Mouse (Mus musculus): ENCODE data around the gene Tgoln1.

Gene Tgoln1

DNA sequence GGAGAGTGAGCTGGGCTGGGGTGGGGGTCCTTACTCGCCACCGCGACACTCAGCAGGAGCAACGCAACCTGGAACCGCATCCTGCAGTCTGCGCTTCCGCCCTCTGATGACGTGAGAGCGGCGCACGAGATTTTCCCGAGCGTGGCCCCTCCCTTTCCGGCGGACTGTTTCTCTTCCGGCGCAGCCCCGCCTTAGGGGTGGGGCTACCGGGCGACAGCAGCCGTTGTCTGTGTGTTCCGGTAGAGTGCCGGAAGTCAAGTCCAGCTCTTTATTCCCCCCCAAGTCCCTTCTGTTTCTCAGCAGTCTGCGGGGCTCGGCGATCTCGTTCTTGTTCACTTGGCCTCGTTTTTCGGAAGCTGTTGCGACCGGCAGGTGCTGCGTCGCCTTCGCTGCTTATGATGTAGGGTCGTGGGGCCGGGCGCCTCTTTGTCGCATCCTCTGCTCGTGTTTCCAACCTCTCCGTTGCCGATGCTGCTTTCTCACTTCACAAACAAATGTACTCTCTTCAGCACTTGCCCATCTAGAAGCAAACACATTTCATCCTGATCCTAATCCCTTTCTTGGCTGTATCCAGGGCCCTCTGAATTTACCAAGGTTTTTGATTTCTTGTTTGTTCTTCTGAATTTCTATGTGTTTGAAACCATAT is at the start of gene Tgoln1:
Gene Tgoln1, minus strand, starts transcription at position 358 of the 646 bp plus-strand sequence.
- DNase-seq (ENCODE audit: low read depth, low spot score) = peak; percentile 90

DNA sequence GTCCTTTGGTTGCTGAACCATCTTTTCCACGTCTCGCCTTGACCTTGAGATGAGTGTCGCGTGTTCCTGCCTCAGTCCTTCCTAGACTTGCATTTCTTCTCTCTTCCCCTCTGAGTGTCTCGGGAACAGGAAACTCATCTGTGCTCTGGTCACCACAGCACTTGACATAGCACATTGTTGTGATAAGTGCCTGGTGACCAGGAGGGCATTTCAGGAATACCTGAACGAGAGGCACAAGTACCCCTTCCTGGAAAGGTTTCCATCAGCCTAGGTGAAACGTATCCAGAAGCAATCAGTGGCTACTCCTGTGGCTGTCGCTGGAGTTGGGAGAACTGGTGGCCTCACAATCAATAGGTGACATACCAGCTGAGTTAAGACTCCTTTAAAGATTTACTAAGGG is 47.5 kb upstream of the Tgoln1 start:
- no peak for DNase-seq (ENCODE audit: low read depth, low spot score)

DNA sequence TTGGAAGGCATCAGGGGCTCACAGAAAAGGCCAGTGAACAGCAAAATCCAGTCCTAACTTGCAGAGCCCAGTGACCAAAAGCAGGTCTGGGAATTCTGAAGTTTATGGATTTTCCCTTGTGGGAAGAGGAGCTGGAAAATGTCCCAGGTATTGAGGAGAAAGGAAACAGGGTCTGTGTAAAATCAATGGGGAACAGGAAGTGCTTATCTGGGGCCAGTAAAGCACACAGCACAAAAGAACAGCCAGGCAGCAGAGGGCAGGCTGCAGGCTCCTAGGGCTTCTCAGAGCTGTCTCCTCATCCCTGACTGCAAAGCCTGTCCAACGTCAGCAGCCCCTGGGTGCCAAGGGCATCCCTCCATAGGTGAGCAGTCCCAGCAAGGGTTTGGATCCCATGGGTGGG is 46.2 kb upstream of the Tgoln1 start:
- no peak for DNase-seq (ENCODE audit: low read depth, low spot score)

DNA sequence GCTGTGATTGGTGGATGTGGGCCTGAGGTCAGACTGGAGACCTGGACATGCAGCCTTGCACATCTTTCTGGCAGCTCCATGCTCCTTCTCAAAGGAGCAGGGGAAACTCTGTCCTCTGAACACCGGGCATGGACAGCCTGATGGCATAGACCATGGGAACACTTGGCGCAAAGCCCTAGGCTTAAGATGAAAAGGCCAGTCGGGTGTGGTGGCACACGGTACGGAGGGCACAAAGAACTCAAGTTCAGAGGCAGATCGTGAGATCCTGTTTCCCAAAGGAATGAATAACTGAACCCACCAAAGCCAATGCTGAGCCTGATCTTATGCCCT is 43.6 kb upstream of the Tgoln1 start:
- no peak for DNase-seq (ENCODE audit: low read depth, low spot score)

DNA sequence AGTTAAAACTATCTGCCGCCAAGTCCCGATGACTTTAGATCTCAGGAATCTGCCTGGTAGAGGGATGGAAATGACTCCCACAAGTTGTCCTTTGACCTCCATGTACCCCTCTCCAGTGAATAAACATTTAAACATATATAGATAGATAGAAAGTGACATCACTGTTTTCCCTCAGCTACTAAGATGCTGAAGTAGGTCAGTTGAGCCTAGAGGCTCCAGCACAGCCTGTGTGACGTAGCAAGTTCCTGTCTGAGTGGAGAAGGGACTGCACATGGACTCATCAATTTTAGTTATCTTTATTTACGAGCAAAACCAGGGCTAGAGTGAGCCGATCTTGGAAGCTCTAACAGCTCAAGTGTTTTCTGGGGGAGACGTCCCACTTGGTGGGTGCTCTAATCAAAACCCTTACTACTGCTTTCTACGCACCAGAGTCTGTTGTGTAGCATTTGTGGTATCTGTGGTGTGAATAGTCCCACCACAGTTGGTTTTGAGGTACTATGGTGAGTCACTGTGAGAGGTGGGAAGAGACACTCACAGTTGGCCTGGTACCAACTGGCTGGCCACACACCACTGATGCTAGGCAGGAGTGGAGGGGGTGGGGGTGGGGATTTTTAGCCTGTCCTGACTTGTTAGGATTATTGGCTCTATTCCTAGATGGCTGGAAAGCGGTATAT is 43.1 kb upstream of the Tgoln1 start:
- no peak for DNase-seq (ENCODE audit: low read depth, low spot score)

DNA sequence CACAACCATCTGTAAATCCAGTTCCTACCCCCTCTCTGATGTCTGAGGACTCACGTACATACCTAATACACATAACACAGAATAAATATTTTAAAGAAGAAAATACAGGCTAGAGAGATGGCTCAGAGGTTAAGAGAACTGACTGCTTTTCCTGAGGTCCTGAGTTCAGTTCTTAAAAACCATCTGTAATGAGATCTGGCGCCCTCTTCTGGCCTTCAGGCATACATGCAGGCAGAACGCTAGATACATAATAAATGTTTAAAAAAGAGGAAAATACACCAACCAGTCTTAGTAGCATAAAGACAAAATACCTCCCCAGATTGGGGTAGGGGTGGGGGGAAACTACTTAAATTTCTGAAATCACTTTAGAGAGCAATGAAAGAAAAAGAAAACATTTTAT is 41.2 kb upstream of the Tgoln1 start:
- peak; percentile 22 for DNase-seq (ENCODE audit: low read depth, low spot score)

DNA sequence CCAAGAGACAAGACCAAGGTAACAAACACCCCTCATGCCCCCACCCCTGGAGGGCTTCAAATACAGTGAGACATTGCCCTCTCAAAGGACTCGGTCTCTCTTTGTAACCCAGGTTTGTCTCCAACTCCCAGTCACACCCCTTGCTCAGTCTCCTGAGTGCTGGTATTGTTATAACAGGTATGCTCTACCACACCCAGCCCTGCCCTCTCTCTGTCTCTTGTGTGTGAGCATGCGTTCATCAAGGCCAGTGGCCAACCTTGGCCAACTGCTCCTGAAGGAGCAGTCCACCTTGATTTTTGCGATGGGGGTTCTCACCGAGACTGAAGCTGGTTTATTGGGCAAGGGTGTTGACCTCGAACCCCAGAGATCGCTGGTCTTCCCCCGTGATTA is 39.2 kb upstream of the Tgoln1 start:
- no peak for DNase-seq (ENCODE audit: low read depth, low spot score)

DNA sequence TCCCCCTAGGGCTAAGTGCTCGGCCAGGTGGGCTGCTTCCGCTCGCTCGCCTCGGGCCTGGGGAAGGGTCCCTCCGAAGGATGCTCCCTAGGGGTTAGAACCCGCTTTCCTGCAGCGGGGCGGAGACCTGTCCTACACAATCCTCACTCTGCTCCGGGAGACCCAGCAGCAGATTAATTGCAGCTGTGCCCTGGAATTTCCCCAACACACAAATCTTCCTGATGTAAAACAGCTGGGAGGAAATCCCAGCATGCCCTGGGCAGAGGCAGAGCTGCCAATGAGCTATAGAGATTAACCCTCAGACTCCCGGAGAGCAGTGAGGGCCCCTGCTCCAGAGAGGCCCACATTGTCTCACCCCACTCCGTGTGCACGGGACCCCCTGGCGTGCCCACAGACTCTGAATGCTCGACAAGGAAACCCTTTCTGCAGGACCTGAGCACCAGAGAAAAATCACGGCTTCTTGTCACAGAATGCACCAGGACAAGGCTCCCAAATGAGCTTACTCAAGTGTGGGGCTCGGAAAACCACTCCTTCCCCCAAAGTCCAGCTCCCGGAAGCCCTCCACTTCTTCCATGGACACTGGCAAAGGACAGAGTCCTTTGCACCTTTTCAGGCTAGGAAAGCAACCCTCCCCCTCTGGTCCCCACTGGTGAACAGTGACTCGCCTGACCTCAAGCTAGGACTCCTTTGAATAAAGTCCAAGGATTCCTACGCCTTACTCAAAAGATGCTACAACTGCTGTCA is 38.7 kb upstream of the Tgoln1 start:
- no peak for DNase-seq (ENCODE audit: low read depth, low spot score)

DNA sequence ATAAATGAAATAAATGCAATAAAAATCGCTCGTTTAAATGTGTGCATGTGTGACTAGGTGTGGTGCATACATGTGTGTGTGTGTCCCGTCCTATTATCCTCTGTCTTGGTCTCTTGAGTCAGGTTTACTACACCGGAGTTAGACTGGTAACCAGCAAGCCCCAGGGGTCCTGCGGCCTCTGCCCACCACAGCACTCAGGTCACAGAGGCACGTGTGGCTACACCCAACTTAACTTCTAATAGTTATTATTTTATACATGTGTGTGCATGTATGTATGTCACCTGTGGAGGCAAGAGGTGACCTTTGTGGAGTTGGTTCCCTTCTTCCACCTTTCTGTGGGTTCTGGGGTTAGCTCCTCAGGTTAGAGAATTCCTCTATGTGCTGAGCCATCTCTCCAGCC is 37.6 kb upstream of the Tgoln1 start:
- no peak for DNase-seq (ENCODE audit: low read depth, low spot score)

DNA sequence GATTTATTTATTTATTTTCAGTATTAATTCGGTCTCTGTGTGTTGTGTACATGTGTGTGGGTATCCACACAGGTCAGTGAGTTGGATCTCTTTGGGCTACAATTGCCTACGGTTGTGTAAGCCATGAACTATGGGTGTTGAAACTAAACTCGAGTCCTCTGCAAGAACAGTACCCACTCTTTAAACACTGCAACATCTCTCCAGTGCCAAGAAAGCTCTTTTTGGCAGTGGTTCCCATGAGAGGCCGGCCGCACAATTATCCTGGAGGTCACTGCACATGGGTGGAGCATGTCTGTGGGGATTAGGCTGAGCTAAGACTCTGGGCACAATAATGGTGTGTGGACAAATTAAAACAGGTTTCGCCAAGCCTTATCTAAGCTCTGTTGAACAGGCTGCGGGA is 36.6 kb upstream of the Tgoln1 start:
- no peak for DNase-seq (ENCODE audit: low read depth, low spot score)

DNA sequence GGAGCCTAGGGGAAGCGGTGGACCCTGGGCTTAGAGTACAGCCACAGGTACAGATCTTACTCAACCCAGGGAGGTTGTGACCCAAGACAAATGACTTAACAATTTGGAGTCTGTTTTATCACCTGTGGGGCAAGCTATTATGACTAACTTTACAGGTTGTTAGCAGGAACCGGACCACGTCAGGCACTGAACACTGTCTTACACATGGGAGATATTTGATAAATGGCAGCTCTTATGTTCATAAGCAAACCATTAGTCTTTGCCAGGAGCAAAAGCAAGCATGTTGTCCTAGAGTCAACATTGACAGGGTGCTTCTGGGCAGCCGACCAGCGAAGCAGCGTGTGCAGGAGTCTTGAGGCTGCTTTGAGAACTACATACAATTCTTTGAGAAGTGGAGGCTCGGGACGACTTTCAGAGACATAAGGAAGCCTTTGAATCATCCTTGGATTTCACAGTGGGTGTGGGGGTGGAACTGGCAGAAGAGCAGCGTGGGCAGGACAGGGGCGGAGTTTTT is 33.6 kb upstream of the Tgoln1 start:
- DNase-seq (ENCODE audit: low read depth, low spot score) = no peak

DNA sequence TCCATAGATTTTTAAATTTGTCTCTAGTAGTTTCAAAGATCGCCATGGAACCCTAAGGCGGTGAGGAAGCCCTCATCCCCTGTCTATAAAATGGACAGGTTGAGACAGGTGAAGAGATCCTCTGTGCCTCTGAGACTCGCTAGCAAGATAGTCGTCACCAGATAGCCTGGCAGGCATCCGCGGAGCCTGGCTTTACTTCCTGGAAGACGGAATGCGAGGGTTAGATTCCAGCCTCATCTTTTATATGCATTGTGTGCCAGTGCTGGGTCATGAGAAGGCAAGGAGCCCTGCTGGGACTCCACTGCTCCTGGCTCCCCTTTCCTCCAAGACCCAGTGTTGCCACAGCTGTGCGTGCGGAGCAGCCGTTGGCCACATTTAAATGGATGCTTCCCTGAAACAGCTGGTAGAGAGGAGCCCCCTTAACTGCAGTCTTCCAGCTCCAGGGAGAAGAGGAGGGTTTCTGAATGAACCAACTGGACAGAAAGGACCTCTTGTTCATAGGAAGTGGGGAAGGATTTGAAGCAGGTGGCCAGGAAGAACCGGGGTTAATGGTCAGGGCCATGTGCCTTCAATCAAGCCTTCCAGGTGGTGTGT is 31.3 kb upstream of the Tgoln1 start:
- no peak for DNase-seq (ENCODE audit: low read depth, low spot score)

DNA sequence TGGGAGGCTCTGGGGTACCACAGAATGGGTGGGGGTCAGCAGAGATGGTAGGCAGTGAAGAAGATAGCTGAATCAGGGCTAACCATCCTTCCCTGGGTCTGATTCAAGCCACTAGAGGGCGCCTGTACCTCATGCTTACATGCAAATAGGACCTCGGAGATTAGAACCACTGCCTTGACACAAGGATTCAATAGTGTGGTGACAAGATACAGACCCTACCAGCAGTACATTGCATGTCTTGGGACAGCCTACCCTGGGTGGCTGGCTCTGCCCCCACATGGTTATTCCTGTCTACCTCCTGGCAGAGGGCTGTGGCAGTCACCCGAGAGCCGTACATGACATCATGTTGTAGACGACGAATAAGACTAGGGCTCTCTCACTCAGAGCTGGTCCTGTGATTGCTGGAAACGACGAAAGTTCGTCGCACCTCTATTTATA is 30.6 kb upstream of the Tgoln1 start:
- peak; percentile 20 for DNase-seq (ENCODE audit: low read depth, low spot score)

DNA sequence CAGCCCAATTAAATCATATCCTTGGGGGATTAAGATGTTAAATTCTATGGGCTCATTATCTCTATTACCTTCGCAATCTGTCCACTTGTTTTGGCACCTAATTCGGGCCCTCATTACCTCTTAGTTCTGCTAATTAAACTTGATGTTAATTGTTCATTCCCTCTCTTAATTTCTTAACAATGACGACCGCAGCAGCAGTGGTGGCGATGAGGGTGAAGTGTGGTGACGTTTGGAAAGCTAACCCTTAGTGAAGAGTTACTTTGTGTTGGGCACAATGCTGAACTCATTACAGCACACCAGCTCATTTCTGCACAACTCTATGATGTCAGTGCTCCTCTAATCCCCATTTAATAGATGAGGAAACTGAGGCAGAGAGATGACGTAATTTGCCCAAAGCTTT is 28.6 kb upstream of the Tgoln1 start:
- no peak for DNase-seq (ENCODE audit: low read depth, low spot score)

DNA sequence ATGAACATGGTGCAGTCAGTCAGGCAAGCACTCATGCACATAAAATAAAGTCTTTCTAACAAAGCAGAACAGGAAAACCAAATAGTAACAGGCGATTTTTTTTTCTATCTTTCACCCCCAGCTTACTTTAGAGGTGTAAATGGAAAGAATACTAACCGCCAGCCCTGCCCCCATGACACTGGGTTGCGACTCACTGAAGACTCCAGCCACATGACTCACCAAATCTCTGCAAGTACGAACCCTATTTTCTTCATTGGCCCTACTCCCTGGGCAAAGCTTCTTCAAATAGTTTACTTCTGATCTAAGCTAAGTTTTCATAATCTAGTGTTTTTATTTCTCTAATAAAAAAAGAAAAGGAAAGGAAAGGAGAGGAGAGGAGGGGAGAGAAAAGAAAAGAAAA is 27.8 kb upstream of the Tgoln1 start:
- DNase-seq (ENCODE audit: low read depth, low spot score) = no peak

DNA sequence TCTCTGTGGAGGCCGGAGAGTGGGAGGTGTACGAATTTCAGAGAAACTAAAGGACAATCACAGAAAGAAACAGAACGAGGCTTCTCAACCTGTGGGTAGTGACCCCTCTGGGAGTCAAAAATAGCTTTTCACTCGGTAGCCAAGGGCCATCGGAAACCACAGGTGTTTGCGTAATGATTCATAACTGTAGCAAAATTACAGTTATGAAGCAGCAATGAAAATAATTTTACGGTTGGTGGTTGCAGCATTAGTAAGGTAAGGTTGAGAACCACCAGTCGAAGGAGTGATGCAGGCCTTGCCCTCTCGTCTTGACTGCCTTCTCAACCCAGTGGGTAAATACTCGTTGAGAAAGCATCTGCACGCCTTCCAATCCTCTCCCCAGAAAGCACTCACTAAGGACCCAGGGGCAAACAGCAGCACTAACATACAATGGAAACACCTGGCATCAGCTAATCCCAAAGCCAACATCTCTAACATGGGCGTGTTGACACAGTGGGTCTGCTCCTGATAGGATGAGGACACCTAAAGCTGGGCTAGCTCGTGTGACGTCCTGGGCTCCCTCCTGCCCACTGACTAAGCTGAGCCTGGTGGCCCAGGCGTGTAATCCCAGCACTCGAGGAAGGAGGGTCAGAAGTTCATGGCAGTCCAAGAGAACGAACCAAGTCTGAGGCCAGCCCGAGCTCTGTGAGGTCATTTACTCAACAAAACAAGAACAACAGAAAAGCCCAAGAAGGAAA is 24.6 kb upstream of the Tgoln1 start:
- no peak for DNase-seq (ENCODE audit: low read depth, low spot score)

DNA sequence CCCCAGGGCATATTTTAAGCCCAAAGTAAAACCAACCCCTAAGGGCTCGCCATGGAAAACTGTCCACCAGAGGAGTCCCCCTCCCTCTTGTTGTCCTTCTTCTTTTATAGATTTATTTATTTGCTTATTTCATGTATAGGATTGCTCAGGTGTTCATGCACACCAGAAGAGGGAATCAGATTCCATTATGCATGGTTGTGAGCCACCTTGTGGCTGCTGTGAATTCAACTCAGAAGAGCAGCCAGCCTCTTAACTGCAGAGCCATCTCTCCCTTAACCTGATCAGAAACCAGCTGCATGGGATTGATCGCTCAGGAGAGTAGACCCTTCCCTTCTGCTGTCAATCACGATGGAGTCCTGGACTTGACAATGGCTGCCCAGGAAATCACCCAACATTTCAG is 20.1 kb upstream of the Tgoln1 start:
- DNase-seq (ENCODE audit: low read depth, low spot score) = no peak

DNA sequence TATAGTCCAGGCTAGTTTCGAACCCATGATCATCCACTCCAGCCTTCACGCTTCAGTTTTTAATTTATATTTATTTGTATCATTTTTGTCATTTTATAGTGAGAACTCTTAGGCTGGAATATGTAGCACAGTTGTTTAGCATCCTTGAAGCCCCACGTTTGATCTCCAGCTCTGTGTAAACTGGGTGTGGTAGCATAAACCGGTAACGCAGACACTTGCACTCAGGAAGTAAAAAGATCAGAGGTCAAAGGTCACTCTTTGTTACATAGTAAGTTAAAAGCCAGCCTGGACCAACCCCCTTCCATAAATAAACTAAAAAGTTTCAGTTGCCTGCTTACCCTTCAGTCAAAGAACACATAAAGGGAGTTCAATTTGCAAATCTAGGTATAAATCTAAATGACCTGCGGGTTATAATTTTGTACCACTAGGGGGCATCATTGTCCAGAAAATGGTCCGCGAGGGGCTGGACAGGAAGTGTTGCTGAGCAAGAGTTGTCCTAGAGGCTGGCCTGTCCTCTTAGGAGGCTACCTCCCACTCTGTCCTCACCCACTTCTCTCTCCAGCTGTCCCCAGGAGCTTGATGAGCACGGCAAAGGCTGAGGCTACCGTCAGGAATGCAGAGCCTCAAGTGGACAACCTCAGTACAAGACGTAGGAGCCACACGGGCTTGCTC is 19.1 kb upstream of the Tgoln1 start:
- no peak for DNase-seq (ENCODE audit: low read depth, low spot score)

DNA sequence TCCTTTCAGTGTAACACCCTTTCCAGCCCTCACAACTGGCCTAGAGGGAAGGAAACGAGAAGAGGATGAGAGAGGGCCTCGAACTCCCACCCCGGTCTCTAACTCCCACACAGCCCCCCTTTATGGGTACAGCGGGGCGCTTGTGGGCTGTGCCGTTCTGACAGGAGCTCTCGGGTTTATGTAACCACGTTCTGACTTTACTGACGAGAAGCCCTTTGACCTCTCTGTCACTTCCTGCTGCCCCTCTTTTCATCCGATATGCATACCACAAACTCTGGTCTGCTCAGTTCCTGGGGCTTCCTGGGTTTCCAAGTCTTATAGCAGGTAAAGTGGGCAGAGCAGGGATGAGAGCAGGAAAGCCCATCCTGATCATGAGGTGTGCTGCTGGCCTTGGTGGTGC is 17.5 kb upstream of the Tgoln1 start:
- no peak for DNase-seq (ENCODE audit: low read depth, low spot score)

DNA sequence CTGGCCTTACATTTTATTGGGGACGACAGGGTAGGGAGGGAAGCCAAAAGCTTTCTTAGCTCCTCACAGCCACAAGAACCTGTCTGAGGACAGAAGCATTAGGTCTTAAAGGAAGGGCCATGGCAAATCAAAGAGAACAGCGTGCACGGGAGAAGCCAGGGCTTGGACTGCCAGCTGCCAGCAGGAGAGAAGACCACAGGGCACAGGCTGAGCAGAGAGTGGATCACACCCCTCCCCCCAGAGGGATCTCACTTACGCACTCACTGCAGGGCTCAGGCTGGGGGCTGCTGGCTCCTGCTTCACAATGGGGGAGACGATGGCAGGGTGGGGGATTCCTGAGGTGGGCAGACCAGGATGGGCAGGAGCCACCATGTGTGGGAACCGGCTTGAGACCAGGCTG is 14.9 kb upstream of the Tgoln1 start:
- DNase-seq (ENCODE audit: low read depth, low spot score) = no peak

DNA sequence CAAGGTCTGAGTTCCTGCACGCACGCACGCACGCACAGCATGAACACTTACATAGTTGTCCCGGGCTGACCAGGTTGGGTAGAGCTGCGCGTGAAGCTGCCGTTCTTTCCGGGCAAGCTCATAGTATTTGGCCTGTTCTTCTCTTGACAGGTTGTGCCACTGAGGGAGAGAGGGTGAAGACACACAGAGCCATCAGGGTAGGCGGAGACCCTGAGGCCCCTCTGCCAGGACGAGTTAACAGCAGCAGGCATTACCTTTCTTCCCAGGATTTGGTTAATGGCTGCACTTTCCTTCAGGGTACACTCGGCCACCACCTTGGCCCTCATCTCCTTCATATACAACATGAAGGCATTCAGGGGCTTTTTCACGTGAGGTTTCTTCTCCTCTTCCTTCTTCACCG is 14.2 kb upstream of the Tgoln1 start:
- DNase-seq (ENCODE audit: low read depth, low spot score) = no peak
